Mouse (Mus musculus) CH12.LX (cell line): ENCODE measurements at regions not wholly inside any gene's neighbourhood (a gene's known extent, or its start where the extent isn't known, plus 50 kb on each side); places are given as distances from the start of the nearest gene placed in this dataset.

Source experiments
- DNase-seq: peaks from one replicate; pipeline ENCODE4 v3.0.0-alpha.2; 2013; ENCODE audit errors: extremely low read depth
- H3K27ac ChIP-seq: 2 replicates; pipeline ENCODE4 v1.5.1; 2012; ENCODE audit warnings: low read depth, mild to moderate bottlenecking, control low read depth, moderate library complexity; ENCODE audit not compliant: insufficient read depth
- H3K27me3 ChIP-seq: replicated peaks from 2 replicates; pipeline ENCODE3; 2012; ENCODE audit warnings: inconsistent platforms
- H3K36me3 ChIP-seq, 2 experiments: replicated peaks in 1 of 2; 2 replicates each; pipeline versions ENCODE3 to v1.6.1; 2012; ENCODE audit warnings: inconsistent platforms in 1 of 2, low read length in 1 of 2, mild to moderate bottlenecking in 1 of 2, mixed read lengths in 1 of 2, moderate library complexity in 1 of 2; ENCODE audit not compliant: control insufficient read depth in 1 of 2, insufficient read depth in 1 of 2
- H3K4me1 ChIP-seq, 2 experiments: 2 replicates each; pipeline ENCODE4 v1.6.1; 2012; ENCODE audit warnings: inconsistent platforms in 1 of 2, moderate library complexity in 1 of 2; ENCODE audit not compliant: insufficient read depth in 2 of 2, control insufficient read depth in 1 of 2
- H3K4me2 ChIP-seq: 2 replicates; pipeline ENCODE4 v1.6.1; 2012; ENCODE audit warnings: low read depth, mild to moderate bottlenecking, control low read depth; ENCODE audit not compliant: poor library complexity, insufficient read depth, severe bottlenecking
- H3K4me3 ChIP-seq, 3 experiments: fragments of 150-350 bp in 1 of 3; sonication (generic) in 1 of 3; replicated peaks in 1 of 3; 2 replicates each; pipeline versions ENCODE3 to v1.5.1; 2011 to 2012; ENCODE audit warnings: low read depth in 2 of 3, low read length in 2 of 3, mild to moderate bottlenecking in 2 of 3, moderate library complexity in 2 of 3, control low read depth in 1 of 3, improper control_type of control experiment in 1 of 3, inconsistent platforms in 1 of 3, mixed read lengths in 1 of 3; ENCODE audit not compliant: poor library complexity in 1 of 3
- H3K79me2 ChIP-seq: replicated peaks from 2 replicates; pipeline ENCODE4 v1.6.1; 2012; ENCODE audit warnings: mild to moderate bottlenecking, moderate library complexity; ENCODE audit not compliant: control insufficient read depth, poor library complexity, insufficient read depth, severe bottlenecking; ENCODE audit errors: extremely low read depth
- H3K9ac ChIP-seq: 2 replicates; pipeline ENCODE4 v1.6.1; 2012; ENCODE audit warnings: low read depth, mild to moderate bottlenecking, control low read depth, moderate library complexity; ENCODE audit not compliant: insufficient read depth
- H3K9me3 ChIP-seq: replicated peaks from 2 replicates; pipeline ENCODE3; 2012; ENCODE audit warnings: low read length, inconsistent platforms, mixed read lengths
- BHLHE40 ChIP-seq: IDR thresholded peaks from 2 replicates; pipeline ENCODE4 v1.6.1; 2011; ENCODE audit warnings: mild to moderate bottlenecking, low read depth, low read length, improper control_type of control experiment
- CHD1 ChIP-seq: IDR thresholded peaks from 2 replicates; pipeline ENCODE4 v1.6.1; 2012; ENCODE audit warnings: low read depth, low read length, improper control_type of control experiment, inconsistent platforms
- CHD2 ChIP-seq: IDR thresholded peaks from 2 replicates; pipeline ENCODE4 v1.6.1; 2011; ENCODE audit warnings: low read length, improper control_type of control experiment
- CTCF ChIP-seq, 2 experiments: IDR thresholded peaks in 1 of 2; conservative IDR thresholded peaks in 1 of 2; 2 replicates each; pipeline ENCODE4 v1.5.1; 2011 to 2012; ENCODE audit warnings: low read depth in 2 of 2, low read length in 2 of 2, improper control_type of control experiment in 1 of 2, inconsistent platforms in 1 of 2, mild to moderate bottlenecking in 1 of 2, moderate library complexity in 1 of 2
- EP300 ChIP-seq: IDR thresholded peaks from 2 replicates; pipeline ENCODE4 v1.6.1; 2011; ENCODE audit warnings: low read length, improper control_type of control experiment
- GABPA ChIP-seq: IDR thresholded peaks from 2 replicates; pipeline ENCODE4 v1.6.1; 2012; ENCODE audit warnings: low read depth, low read length, improper control_type of control experiment, inconsistent platforms; ENCODE audit not compliant: insufficient replicate concordance
- JUN ChIP-seq: IDR thresholded peaks from 2 replicates; pipeline ENCODE4 v1.6.1; 2011; ENCODE audit warnings: low read depth, mild to moderate bottlenecking, low read length, improper control_type of control experiment, moderate library complexity; ENCODE audit not compliant: insufficient read depth
- MAFK ChIP-seq: IDR thresholded peaks from 2 replicates; pipeline ENCODE4 v1.6.1; 2011; ENCODE audit warnings: low read length, improper control_type of control experiment; ENCODE audit not compliant: insufficient replicate concordance
- MAZ ChIP-seq: IDR thresholded peaks from 2 replicates; pipeline ENCODE4 v1.6.1; 2012; ENCODE audit warnings: low read depth, mild to moderate bottlenecking, inconsistent platforms, low read length, improper control_type of control experiment, moderate library complexity
- MEF2A ChIP-seq: IDR thresholded peaks from 2 replicates; pipeline ENCODE4 v1.6.1; 2014; ENCODE audit warnings: low read depth, mild to moderate bottlenecking, inconsistent platforms, low read length, improper control_type of control experiment, borderline replicate concordance
- NELFE ChIP-seq: IDR thresholded peaks from 2 replicates; pipeline ENCODE4 v1.6.1; 2011; ENCODE audit warnings: low read depth, low read length, improper control_type of control experiment
- POLR2A ChIP-seq: IDR thresholded peaks from 2 replicates; pipeline ENCODE4 v1.6.1; 2011; ENCODE audit warnings: low read depth, mild to moderate bottlenecking, improper control_type of control experiment, low read length
- RCOR1 ChIP-seq: conservative IDR thresholded peaks from 2 replicates; pipeline ENCODE4 v1.6.1; 2012; ENCODE audit warnings: low read depth, mild to moderate bottlenecking, inconsistent platforms, low read length, improper control_type of control experiment
- SIN3A ChIP-seq: IDR thresholded peaks from 2 replicates; pipeline ENCODE4 v1.6.1; 2012; ENCODE audit warnings: low read length, improper control_type of control experiment, inconsistent platforms
- UBTF ChIP-seq: IDR thresholded peaks from 2 replicates; pipeline ENCODE4 v1.6.1; 2012; ENCODE audit warnings: low read depth, mild to moderate bottlenecking, inconsistent platforms, low read length, improper control_type of control experiment, moderate library complexity
- USF1 ChIP-seq: IDR thresholded peaks from 2 replicates; pipeline ENCODE4 v1.6.1; 2014; ENCODE audit warnings: low read depth, mild to moderate bottlenecking, inconsistent platforms, low read length, improper control_type of control experiment
- USF2 ChIP-seq: conservative IDR thresholded peaks from 2 replicates; pipeline ENCODE4 v1.6.1; 2011; ENCODE audit warnings: low read depth, low read length, improper control_type of control experiment
- ZC3H11A ChIP-seq: IDR thresholded peaks from 2 replicates; pipeline ENCODE4 v1.6.1; 2012; ENCODE audit warnings: low read depth, mild to moderate bottlenecking, inconsistent platforms, low read length, improper control_type of control experiment
- ZMIZ1 ChIP-seq: IDR thresholded peaks from 2 replicates; pipeline ENCODE4 v1.6.1; 2012; ENCODE audit warnings: low read depth, mild to moderate bottlenecking, inconsistent platforms, low read length, improper control_type of control experiment
- ZNF384 ChIP-seq: IDR thresholded peaks from 2 replicates; pipeline ENCODE4 v1.6.1; 2012; ENCODE audit warnings: low read depth, low read length, improper control_type of control experiment, inconsistent platforms
- dilution Hi-C: fragments of 300-500 bp; cut with MboI; formaldehyde crosslinking; loops from 2 replicates; pipeline ENCODE4 v1.14.3; 2020; ENCODE audit warnings: low sequenced_read_pairs; ENCODE audit not compliant: extremely low pct_unique_long_range_greater_than_20kb, extremely low pct_ligation_motif_present
- in situ Hi-C: fragments of 300-500 bp; cut with MboI; formaldehyde crosslinking; loops from 3 replicates; pipeline ENCODE4 v1.14.3; 2019; ENCODE audit warnings: low sequenced_read_pairs, low pct_ligation_motif_present, low pct_unique_long_range_greater_than_20kb, mixed read lengths

DNA sequence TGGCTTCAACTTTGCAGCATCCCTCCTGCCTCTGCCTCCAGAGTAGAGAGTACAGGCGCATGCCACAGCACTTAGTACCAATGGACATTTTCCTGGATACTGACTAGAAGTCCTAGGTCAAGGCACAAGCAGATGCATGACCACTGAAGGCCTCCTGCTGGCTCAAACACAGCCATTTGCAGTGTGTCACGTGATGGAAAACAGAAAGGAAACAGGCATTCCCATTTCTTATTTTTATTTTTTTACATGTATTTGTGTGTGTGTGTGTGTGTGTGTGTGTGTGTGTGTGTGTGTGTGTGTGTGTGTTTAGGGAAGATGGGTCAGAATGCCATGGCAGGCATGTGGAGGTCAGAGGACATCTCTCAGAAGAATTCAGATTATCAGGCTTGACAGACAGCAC, 65.6 kb downstream of the Thap12 start:
- Histone ChIP-seq H3K79me2 (no peaks in the 10 kb centered on the region), H3K4me1 (peaks cover 8 to 42% of the 10 kb centered on the region in 2 experiments), H3K36me3 (no peaks in the 10 kb centered on the region), H3K9ac (no peak overlapping the region), H3K27me3 (peaks cover 25% of the 10 kb centered on the region), H3K4me3 (no peak overlapping the region), H3K27ac (no peak overlapping the region), H3K9me3 (peaks cover 3% of the 10 kb centered on the region), H3K4me2 (no peak overlapping the region)
- TF ChIP-seq MAZ (no peak), USF1 (no peak), ZMIZ1 (no peak), ZNF384 (no peak), CTCF (conservative IDR thresholded peaks at IDR 0.05 in 1 of 2, IDR thresholded peaks at IDR 0.05 in 1 of 2; ENCODE audit: low read depth in 2 of 2, low read length in 2 of 2) (no peak), CHD2 (no peak), BHLHE40 (no peak), MAFK (no peak), GABPA (no peak)
- in situ Hi-C loops (no loop called here), dilution Hi-C loops (no loop called here)
- no peak for DNase-seq

GRCm38 (mm10) chr7:98769111-98769734, 65.7 kb upstream of the Wnt11 start:
- no peak overlapping the region for H3K9ac ChIP-seq
- dilution Hi-C loops (no loop called here), in situ Hi-C loops (no loop called here)
- H3K4me2 ChIP-seq: no peak overlapping the region
- H3K79me2 ChIP-seq: no peaks in the 10 kb centered on the region
- peaks cover 18% of the 10 kb centered on the region for H3K27me3 ChIP-seq
- no peak overlapping the region for H3K27ac ChIP-seq
- H3K4me3 ChIP-seq: no peak overlapping the region
- no peak for DNase-seq
- TF ChIP-seq RCOR1: no peak
- TF ChIP-seq CTCF (conservative IDR thresholded peaks at IDR 0.05 in 1 of 2, IDR thresholded peaks at IDR 0.05 in 1 of 2; ENCODE audit: low read depth in 2 of 2, low read length in 2 of 2): no peak
- no peak for TF ChIP-seq USF1
- TF ChIP-seq ZC3H11A: no peak
- no peak for TF ChIP-seq USF2
- TF ChIP-seq MEF2A: no peak
- TF ChIP-seq SIN3A: no peak
- TF ChIP-seq UBTF: no peak
- TF ChIP-seq NELFE: no peak
- no peak for TF ChIP-seq MAFK
- no peak for TF ChIP-seq POLR2A
- TF ChIP-seq CHD1: no peak
- no peak for TF ChIP-seq EP300
- no peak for TF ChIP-seq ZMIZ1
- no peak for TF ChIP-seq CHD2
- TF ChIP-seq JUN: no peak
- H3K9me3 ChIP-seq: peaks cover 3% of the 10 kb centered on the region
- no peaks in the 10 kb centered on the region for H3K36me3 ChIP-seq
- peaks cover 9 to 42% of the 10 kb centered on the region in 2 experiments for H3K4me1 ChIP-seq
